Mouse (Mus musculus) liver, embryonic 14.5 days (tissue): ENCODE measurements around the gene Arid1b. TPM values are rescaled to one million over a fixed set of nuclear protein-coding genes. Genes with fewer than 3 reads are reported as not detected.

Experiments used
- ATAC-seq: fragments of 200-750 bp; cut with Nextera tagmentation; 2 replicates; pipeline ENCODE4 v1.8.0; 2017; ENCODE audit warnings: moderate number of reproducible peaks, mild to moderate bottlenecking, moderate library complexity; ENCODE audit not compliant: insufficient read depth
- DNase-seq, 3 experiments: peaks; one replicate each; pipeline ENCODE4 v3.0.0-alpha.2; 2012 to 2013; ENCODE audit warnings: low read depth in 3 of 3, low spot score in 3 of 3
- H3K27ac ChIP-seq: fragments of 300-500 bp; sonication (generic); 2 replicates; pipeline ENCODE4 v1.5.1; 2014; ENCODE audit warnings: moderate library complexity, mild to moderate bottlenecking, control low read depth, inconsistent platforms
- H3K27me3 ChIP-seq: fragments of 300-500 bp; sonication (generic); 2 replicates; pipeline ENCODE4 v1.6.1; 2014; ENCODE audit warnings: mild to moderate bottlenecking, low read length, moderate library complexity; ENCODE audit not compliant: control insufficient read depth, insufficient read depth
- H3K36me3 ChIP-seq: fragments of 300-500 bp; sonication (generic); replicated peaks from 2 replicates; pipeline ENCODE4 v1.6.1; 2014; ENCODE audit warnings: low read depth; ENCODE audit not compliant: control insufficient read depth, insufficient read depth
- H3K4me1 ChIP-seq, 2 experiments: fragments of 200-500 bp in 1 of 2; fragments of 300-500 bp in 1 of 2; sonication (generic) in 1 of 2; replicated peaks; 2 replicates each; pipeline ENCODE4 v1.6.1; 2012 to 2014; ENCODE audit warnings: antibody characterized with exemption in 1 of 2, inconsistent platforms in 1 of 2, low read length in 1 of 2; ENCODE audit not compliant: control insufficient read depth in 2 of 2, insufficient read depth in 2 of 2
- H3K4me2 ChIP-seq: fragments of 300-500 bp; sonication (generic); 2 replicates; pipeline ENCODE4 v1.6.1; 2014; ENCODE audit warnings: low read depth, mild to moderate bottlenecking, control low read depth, moderate library complexity
- H3K4me3 ChIP-seq, 2 experiments: fragments of 200-500 bp in 1 of 2; fragments of 300-500 bp in 1 of 2; sonication (generic) in 1 of 2; 2 replicates each; pipeline ENCODE4 v1.5.1; 2012 to 2014; ENCODE audit warnings: low read depth in 2 of 2, low read length in 2 of 2, mild to moderate bottlenecking in 2 of 2, control low read depth in 1 of 2, inconsistent platforms in 1 of 2, moderate library complexity in 1 of 2; ENCODE audit not compliant: insufficient read depth in 1 of 2
- H3K9ac ChIP-seq: fragments of 300-500 bp; sonication (generic); replicated peaks from 2 replicates; pipeline ENCODE4 v1.6.1; 2014; ENCODE audit warnings: mild to moderate bottlenecking, control low read depth, moderate library complexity
- H3K9me3 ChIP-seq: fragments of 300-500 bp; sonication (generic); 2 replicates; pipeline ENCODE4 v1.6.1; 2016; ENCODE audit warnings: low read length, mixed read lengths; ENCODE audit not compliant: control insufficient read depth
- CTCF ChIP-seq: IDR thresholded peaks from 2 replicates; pipeline ENCODE4 v1.5.1; 2016; ENCODE audit warnings: antibody characterized with exemption, low read depth, control low read depth
- EP300 ChIP-seq: IDR thresholded peaks from 2 replicates; pipeline ENCODE4 v1.6.1; 2016; ENCODE audit warnings: antibody characterized with exemption, low read depth
- WGBS: fragments of 180-500 bp; shearing (Covaris S2); extraction: QIAGEN DNeasy Blood & Tissue Kit; methylation state at CpG from one replicate; pipeline ENCODE4 v1.1.7; 2014; ENCODE audit not compliant: insufficient replicate concordance; 5-methylcytosine and 5-hydroxymethylcytosine counted together
- polyA plus RNA-seq, 2 experiments: library from polyadenylated mRNA; depleted of rRNA in 1 of 2; stranded (reverse) in 1 of 2; unstranded in 1 of 2; fragments of >200 nt; fragmentation: Nextera tagmentation in 1 of 2; extraction: Ambion mirVana in 1 of 2; gene quantifications; 2 replicates each; pipeline versions ENCODE4 v1.2.1 to v1.2.3; 2012 to 2014

Gene Arid1b
- polyA plus RNA-seq, 2 experiments, result 2.6 to 3.1 TPM

- Histone ChIP-seq H3K27ac (no peak overlapping the region), H3K9ac (no peak overlapping the region), H3K36me3 (peaks cover 2% of the 10 kb centered on the region; the same call in 1 of the 2 replicates), H3K9me3 (no peaks in the 10 kb centered on the region), H3K4me1 (peaks cover 0 to 7% of the 10 kb centered on the region in 2 experiments; a peak in 2 of 4 replicates), H3K4me3 (no peak overlapping the region), H3K27me3 (no peaks in the 10 kb centered on the region), H3K4me2 (no peak overlapping the region)
- WGBS, result 59% methylated on average over 10 of the region's 10 CpGs
- DNase-seq (peak in 1 of 3 experiments; percentile 7), ATAC-seq (peak; percentile 71)
- no peak for TF ChIP-seq EP300
- TF ChIP-seq CTCF, result no peak
Observed at GRCm38 (mm10) chr17:5324236-5324876, 330.2 kb downstream of the Arid1b start.

DNA sequence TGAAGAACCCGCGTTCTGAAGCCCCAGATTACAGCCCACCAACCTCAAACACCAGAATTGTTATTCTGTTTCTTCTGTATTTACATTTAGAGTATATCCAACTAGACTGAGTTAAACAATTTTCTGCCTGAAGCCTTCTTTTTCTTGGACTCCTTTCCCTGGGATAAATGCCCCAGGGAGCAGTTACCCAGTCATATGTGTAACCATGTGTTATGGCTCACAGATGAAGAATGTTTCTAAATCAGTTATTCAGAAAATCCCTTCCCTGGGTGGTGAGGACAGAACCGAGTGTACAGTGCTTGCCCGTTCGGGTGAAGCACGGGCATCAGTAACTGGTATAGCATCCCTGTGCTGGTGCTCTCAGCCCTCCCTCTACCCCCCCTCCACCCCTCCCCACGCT is 332.6 kb downstream of the Arid1b start:
- Histone ChIP-seq H3K27ac (no peak overlapping the region), H3K4me2 (no peak overlapping the region), H3K9me3 (no peaks in the 10 kb centered on the region), H3K9ac (no peak overlapping the region), H3K27me3 (no peaks in the 10 kb centered on the region), H3K36me3 (peaks cover 2% of the 10 kb centered on the region; the same call in 1 of the 2 replicates), H3K4me1 (peaks cover 0 to 7% of the 10 kb centered on the region in 2 experiments; a peak in 2 of 4 replicates), H3K4me3 (no peak overlapping the region)
- WGBS, result 72% methylated on average over 7 of the region's 7 CpGs
- no peak for TF ChIP-seq CTCF
- no peak for TF ChIP-seq EP300
- DNase-seq (no peak), ATAC-seq (no peak)

DNA sequence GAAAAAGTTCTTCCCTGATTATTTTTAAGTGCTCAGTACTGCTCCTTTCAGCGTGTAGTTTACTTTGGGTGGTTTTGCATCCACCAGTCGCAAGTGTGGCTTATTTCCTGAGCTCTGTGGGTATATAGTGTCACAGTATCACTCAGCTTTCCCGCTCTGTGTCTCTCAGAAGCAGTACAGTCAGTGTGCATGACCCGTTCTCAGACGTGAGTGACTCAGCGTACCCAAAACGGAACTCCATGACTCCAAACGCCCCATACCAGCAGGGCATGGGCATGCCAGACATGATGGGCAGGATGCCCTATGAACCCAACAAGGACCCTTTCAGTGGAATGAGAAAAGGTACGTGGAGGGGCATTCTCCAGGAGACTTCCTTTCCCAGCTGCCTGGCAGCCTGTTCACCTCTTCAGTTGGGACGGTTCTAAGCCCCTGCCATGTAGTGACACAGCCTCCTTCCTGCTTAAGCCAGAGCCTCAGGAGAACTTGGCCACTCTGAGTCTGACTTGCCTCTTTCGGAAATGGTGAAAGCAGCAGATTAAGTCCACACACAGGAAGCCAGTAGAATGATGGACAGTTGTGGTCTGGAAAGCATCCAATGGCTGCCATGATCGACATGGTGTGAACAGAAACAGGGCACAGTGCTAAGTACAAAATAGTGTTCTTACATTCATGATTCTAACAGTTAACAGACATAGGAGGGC is 333.5 kb downstream of the Arid1b start:
- 29% methylated on average over 12 of the region's 12 CpGs for WGBS
- TF ChIP-seq CTCF, result no peak
- no peak for TF ChIP-seq EP300
- no peak overlapping the region for H3K27ac ChIP-seq
- DNase-seq, result no peak
- H3K4me3 ChIP-seq, result no peak overlapping the region
- peak; percentile 36; the same call in 1 of the 2 replicates for ATAC-seq
- peaks cover 2% of the 10 kb centered on the region; the same call in 1 of the 2 replicates for H3K36me3 ChIP-seq
- H3K9me3 ChIP-seq, result no peaks in the 10 kb centered on the region
- peaks cover 0 to 7% of the 10 kb centered on the region in 2 experiments; a peak in 2 of 4 replicates for H3K4me1 ChIP-seq
- H3K9ac ChIP-seq, result no peak overlapping the region
- H3K27me3 ChIP-seq, result no peaks in the 10 kb centered on the region
- H3K4me2 ChIP-seq, result no peak overlapping the region

- Histone ChIP-seq H3K4me3 (no peak overlapping the region), H3K27ac (no peak overlapping the region), H3K4me2 (no peak overlapping the region), H3K27me3 (no peaks in the 10 kb centered on the region), H3K9me3 (no peaks in the 10 kb centered on the region), H3K9ac (no peak overlapping the region), H3K36me3 (peaks cover 2% of the 10 kb centered on the region; the same call in 1 of the 2 replicates), H3K4me1 (no peaks in the 10 kb centered on the region)
- DNase-seq, result no peak
- TF ChIP-seq CTCF (no peak), EP300 (no peak)
- no peak for ATAC-seq
- 54% methylated on average over 4 of the region's 4 CpGs for WGBS
Observed at GRCm38 (mm10) chr17:5329478-5329877, 335.3 kb downstream of the Arid1b start.

DNA sequence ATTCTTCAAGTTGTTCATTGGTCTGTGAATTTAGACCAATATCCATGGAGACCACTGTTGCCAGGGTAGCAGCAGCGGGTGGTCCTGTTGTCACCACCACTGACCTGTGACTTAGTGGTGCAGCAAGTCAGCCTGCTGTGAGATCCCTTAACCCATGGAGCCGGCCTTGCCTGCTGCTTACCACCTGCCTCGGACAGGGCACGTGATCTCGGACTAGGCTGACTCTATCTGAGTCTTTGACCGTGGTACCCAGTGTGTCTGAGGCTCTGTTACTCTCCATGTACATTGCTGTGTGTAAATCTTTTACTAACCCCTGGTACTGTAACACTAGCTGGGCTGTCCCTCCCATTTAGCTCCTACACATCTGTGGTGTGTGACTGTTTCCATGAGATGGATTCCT is 335.9 kb downstream of the Arid1b start:
- ATAC-seq (no peak), DNase-seq (no peak)
- 84% methylated on average over 6 of the region's 6 CpGs for WGBS
- Histone ChIP-seq H3K4me2 (no peak overlapping the region), H3K27ac (no peak overlapping the region), H3K9ac (no peak overlapping the region), H3K27me3 (no peaks in the 10 kb centered on the region), H3K9me3 (no peaks in the 10 kb centered on the region), H3K36me3 (peaks cover 2% of the 10 kb centered on the region; the same call in 1 of the 2 replicates), H3K4me1 (no peaks in the 10 kb centered on the region), H3K4me3 (no peak overlapping the region)
- TF ChIP-seq EP300 (no peak), CTCF (no peak)
